8 mouse cellular contexts compared by ENCODE assay signal in the genomic region with DNA sequence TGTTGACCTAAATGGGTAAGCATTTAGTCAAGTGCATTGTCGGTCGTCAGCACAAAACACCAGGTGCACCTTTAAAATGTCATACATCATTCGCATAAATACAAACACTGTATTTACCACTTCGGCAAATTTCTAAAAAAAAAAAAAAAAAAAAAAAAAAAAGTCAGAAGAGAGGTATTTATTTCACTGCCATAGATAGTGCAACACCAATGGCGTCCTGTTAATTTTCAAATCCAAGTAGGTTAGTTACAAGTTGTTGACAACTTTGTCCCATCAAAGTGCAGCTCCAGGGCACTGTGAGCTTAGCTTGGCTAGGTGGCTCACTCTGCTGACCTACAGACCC. TPM values are rescaled to one million over a fixed set of nuclear protein-coding genes. Genes with fewer than 3 reads are reported as not detected.
DNase-seq lines count a peak whose midpoint lies in the region; ATAC-seq and TF ChIP-seq lines count a peak whose summit lies in the region.

No protein-coding gene starts in this region.

- peaks cover 5% of the 10 kb centered on the region; the same call in 1 of the 2 replicates for H3K4me1 ChIP-seq in liver, adult 2 months (ENCODE audit: control insufficient read depth, insufficient read depth, low read length)
- H3K4me1 ChIP-seq in embryonic facial prominence, embryonic 13.5 days = peaks cover 20% of the 10 kb centered on the region
- 0 out of 2 replicates have a peak, but pooled peaks cover 4% of the 10 kb centered on the region for H3K4me1 ChIP-seq in intestine, embryonic 15.5 days (replicated peaks)
- H3K4me1 ChIP-seq in neural tube, embryonic 13.5 days (replicated peaks) = peaks cover 18% of the 10 kb centered on the region

- ATAC-seq in embryonic facial prominence, embryonic 13.5 days (ENCODE audit: insufficient number of reproducible peaks, insufficient read depth, low FRiP score, low TSS enrichment, low read depth) = no peak
- ATAC-seq in intestine, embryonic 15.5 days = no peak
- no peak for ATAC-seq in neural tube, embryonic 13.5 days (ENCODE audit: low read depth)

- H3K4me2 ChIP-seq in embryonic facial prominence, embryonic 13.5 days = peak overlapping the region; percentile 74
- H3K4me2 ChIP-seq in intestine, embryonic 15.5 days (replicated peaks) = peak overlapping the region; percentile 61
- H3K4me2 ChIP-seq in neural tube, embryonic 13.5 days = peak overlapping the region; percentile 82

- peak overlapping the region; percentile 95 for H3K27ac ChIP-seq in liver, adult 2 months (replicated peaks; ENCODE audit: insufficient read depth, low read depth, low read length)
- peak overlapping the region; percentile 89 for H3K27ac ChIP-seq in embryonic facial prominence, embryonic 13.5 days
- peak overlapping the region; percentile 81 for H3K27ac ChIP-seq in intestine, embryonic 15.5 days
- peak overlapping the region; percentile 92 for H3K27ac ChIP-seq in neural tube, embryonic 13.5 days (replicated peaks)

- peak overlapping the region; percentile 78 for H3K9ac ChIP-seq in liver, adult 2 months (ENCODE audit: low read depth, low read length)
- H3K9ac ChIP-seq in embryonic facial prominence, embryonic 13.5 days = peak overlapping the region; percentile 86
- peak overlapping the region; percentile 41 for H3K9ac ChIP-seq in intestine, embryonic 15.5 days
- H3K9ac ChIP-seq in neural tube, embryonic 13.5 days = peak overlapping the region; percentile 62

- no peak for DNase-seq in liver, adult 2 months (ENCODE audit: extremely low read depth, low read depth, low spot score)
- DNase-seq in liver = no peak
- DNase-seq in urinary bladder, postnatal 4 days (ENCODE audit: low spot score in 2 of 2) = no peak
- no peak for DNase-seq in frontal cortex, postnatal 14 days (ENCODE audit: low spot score in 2 of 2)
- DNase-seq in urinary bladder, postnatal 25 days (ENCODE audit: low spot score) = no peak

- no peaks in the 10 kb centered on the region for H3K9me3 ChIP-seq in embryonic facial prominence, embryonic 13.5 days
- no peaks in the 10 kb centered on the region for H3K9me3 ChIP-seq in intestine, embryonic 15.5 days
- H3K9me3 ChIP-seq in neural tube, embryonic 13.5 days = no peaks in the 10 kb centered on the region

- no peak for TF ChIP-seq POLR2A in liver, adult 2 months (IDR thresholded peaks at IDR 0.05; ENCODE audit: extremely low read depth, insufficient read depth, low read length)

- no peak for TF ChIP-seq CTCF in liver, adult 2 months (IDR thresholded peaks at IDR 0.05; ENCODE audit: low read depth, low read length)

- peak overlapping the region; percentile 89 for H3K4me3 ChIP-seq in liver, adult 2 months (ENCODE audit: insufficient read depth, low read depth, low read length)
- peak overlapping the region; percentile 79 for H3K4me3 ChIP-seq in embryonic facial prominence, embryonic 13.5 days
- peak overlapping the region; percentile 79 for H3K4me3 ChIP-seq in intestine, embryonic 15.5 days (replicated peaks)
- H3K4me3 ChIP-seq in neural tube, embryonic 13.5 days = peak overlapping the region; percentile 86

- H3K36me3 ChIP-seq in liver, adult 2 months (ENCODE audit: control insufficient read depth, insufficient read depth, low read length) = no peaks in the 10 kb centered on the region
- peaks cover 5% of the 10 kb centered on the region; the same call in 1 of the 2 replicates for H3K36me3 ChIP-seq in embryonic facial prominence, embryonic 13.5 days
- H3K36me3 ChIP-seq in intestine, embryonic 15.5 days = no peaks in the 10 kb centered on the region
- peaks cover 2% of the 10 kb centered on the region; the same call in 1 of the 2 replicates for H3K36me3 ChIP-seq in neural tube, embryonic 13.5 days

- peaks cover 8% of the 10 kb centered on the region; the same call in 1 of the 2 replicates for H3K79me2 ChIP-seq in liver, adult 2 months (ENCODE audit: control insufficient read depth, insufficient read depth, low read length)

- WGBS in liver, adult 2 months = 18% methylated on average over 5 of the region's 5 CpGs
- 21% methylated on average over 5 of the region's 5 CpGs for WGBS in embryonic facial prominence, embryonic 13.5 days
- WGBS in intestine, embryonic 15.5 days = 18% methylated on average over 5 of the region's 5 CpGs
- 12% methylated on average over 5 of the region's 5 CpGs for WGBS in neural tube, embryonic 13.5 days

- H3K27me3 ChIP-seq in liver, adult 2 months (ENCODE audit: control insufficient read depth, insufficient read depth, low read length) = no peaks in the 10 kb centered on the region
- no peaks in the 10 kb centered on the region for H3K27me3 ChIP-seq in embryonic facial prominence, embryonic 13.5 days
- no peaks in the 10 kb centered on the region for H3K27me3 ChIP-seq in intestine, embryonic 15.5 days (replicated peaks)
- H3K27me3 ChIP-seq in neural tube, embryonic 13.5 days = no peaks in the 10 kb centered on the region

RNA-seq across cellular contexts. Expression of a gene that starts 0.5 kb away (rescaled TPM):
- total RNA-seq in liver, adult 2 months (2014; rRNA removed) = 30.5 and 32.5 TPM in 2 replicates
- polyA plus RNA-seq in liver, adult 2 months (2012; rRNA removed) = 5.7 and 8.8 TPM in 2 replicates
- 27.1 and 29.5 TPM in 2 replicates for polyA plus RNA-seq in embryonic facial prominence, embryonic 13.5 days (2015; fragmentation: Nextera tagmentation; extraction: Ambion mirVana)
- polyA plus RNA-seq in intestine, embryonic 15.5 days (2015; fragmentation: Nextera tagmentation; extraction: Ambion mirVana) = 24.4 and 25.2 TPM in 2 replicates
- polyA plus RNA-seq in neural tube, embryonic 13.5 days (2015; fragmentation: Nextera tagmentation; extraction: Ambion mirVana) = 18.6 and 22.2 TPM in 2 replicates

RNA-seq across cellular contexts. Expression of a gene that starts 24.0 kb away (rescaled TPM):
- 2.9 and 3.1 TPM in 2 replicates for total RNA-seq in liver, adult 2 months (2014; rRNA removed)
- polyA plus RNA-seq in liver, adult 2 months (2012; rRNA removed) = 1.5 and 1.8 TPM in 2 replicates
- 2.7 and 2.8 TPM in 2 replicates for polyA plus RNA-seq in embryonic facial prominence, embryonic 13.5 days (2015; fragmentation: Nextera tagmentation; extraction: Ambion mirVana)
- 0.82 and 0.83 TPM in 2 replicates for polyA plus RNA-seq in intestine, embryonic 15.5 days (2015; fragmentation: Nextera tagmentation; extraction: Ambion mirVana)
- 16.6 and 20.4 TPM in 2 replicates for polyA plus RNA-seq in neural tube, embryonic 13.5 days (2015; fragmentation: Nextera tagmentation; extraction: Ambion mirVana)

RNA-seq across cellular contexts. Expression of a gene that starts 53.8 kb away (rescaled TPM):
- 7.9 and 8.7 TPM in 2 replicates for total RNA-seq in liver, adult 2 months (2014; rRNA removed)
- polyA plus RNA-seq in liver, adult 2 months (2012; rRNA removed) = 1.9 and 4.2 TPM in 2 replicates
- 18.3 and 19.4 TPM in 2 replicates for polyA plus RNA-seq in embryonic facial prominence, embryonic 13.5 days (2015; fragmentation: Nextera tagmentation; extraction: Ambion mirVana)
- polyA plus RNA-seq in intestine, embryonic 15.5 days (2015; fragmentation: Nextera tagmentation; extraction: Ambion mirVana) = 16.7 and 17.2 TPM in 2 replicates
- 5.9 and 6.7 TPM in 2 replicates for polyA plus RNA-seq in neural tube, embryonic 13.5 days (2015; fragmentation: Nextera tagmentation; extraction: Ambion mirVana)

RNA-seq across cellular contexts. Expression of a gene that starts 54.2 kb away (rescaled TPM):
- 5.8 and 6.3 TPM in 2 replicates for total RNA-seq in liver, adult 2 months (2014; rRNA removed)
- polyA plus RNA-seq in liver, adult 2 months (2012; rRNA removed) = 4.9 and 5.5 TPM in 2 replicates
- 8.0 and 9.5 TPM in 2 replicates for polyA plus RNA-seq in embryonic facial prominence, embryonic 13.5 days (2015; fragmentation: Nextera tagmentation; extraction: Ambion mirVana)
- 8.4 and 9.2 TPM in 2 replicates for polyA plus RNA-seq in intestine, embryonic 15.5 days (2015; fragmentation: Nextera tagmentation; extraction: Ambion mirVana)
- polyA plus RNA-seq in neural tube, embryonic 13.5 days (2015; fragmentation: Nextera tagmentation; extraction: Ambion mirVana) = 34.5 and 34.8 TPM in 2 replicates
